Mouse (Mus musculus) forebrain, postnatal 0 days (tissue): ENCODE results near the gene Hepacam2. TPM values are rescaled to one million over a fixed set of nuclear protein-coding genes. Genes with fewer than 3 reads are reported as not detected.

Experiments
- ATAC-seq: fragments of 200-750 bp; cut with Nextera tagmentation; 2 replicates; pipeline ENCODE4 v1.8.0; 2017; ENCODE audit warnings: mild to moderate bottlenecking, moderate library complexity
- DNase-seq: peaks from one replicate; pipeline ENCODE4 v3.0.0-alpha.2; 2015
- H3K27ac ChIP-seq: fragments of 300-500 bp; sonication (generic); 2 replicates; pipeline ENCODE4 v1.5.1; 2014; ENCODE audit warnings: low read depth, mild to moderate bottlenecking, antibody characterized with exemption, low read length, moderate library complexity, mixed read lengths
- H3K27me3 ChIP-seq: fragments of 300-500 bp; sonication (generic); 2 replicates; pipeline ENCODE4 v1.6.1; 2014; ENCODE audit warnings: mild to moderate bottlenecking, low read length, mixed read lengths; ENCODE audit not compliant: insufficient read depth
- H3K36me3 ChIP-seq: fragments of 300-500 bp; sonication (generic); 2 replicates; pipeline ENCODE4 v1.6.1; 2014; ENCODE audit warnings: mild to moderate bottlenecking, moderate library complexity; ENCODE audit not compliant: insufficient read depth
- H3K4me1 ChIP-seq: fragments of 300-500 bp; sonication (generic); 2 replicates; pipeline ENCODE4 v1.6.1; 2014; ENCODE audit warnings: antibody characterized with exemption; ENCODE audit not compliant: insufficient read depth
- H3K4me2 ChIP-seq: fragments of 300-500 bp; sonication (generic); 2 replicates; pipeline ENCODE4 v1.6.1; 2014; ENCODE audit warnings: low read depth, mild to moderate bottlenecking, moderate library complexity
- H3K4me3 ChIP-seq: fragments of 300-500 bp; sonication (generic); 2 replicates; pipeline ENCODE4 v1.5.1; 2014; ENCODE audit warnings: low read depth, low read length, mixed read lengths
- H3K9ac ChIP-seq: fragments of 300-500 bp; sonication (generic); 2 replicates; pipeline ENCODE4 v1.6.1; 2014; ENCODE audit warnings: mild to moderate bottlenecking
- H3K9me3 ChIP-seq: fragments of 300-500 bp; sonication (generic); 2 replicates; pipeline ENCODE4 v1.6.1; 2016; ENCODE audit warnings: low read length
- CTCF ChIP-seq: sonication (generic); IDR thresholded peaks from 2 replicates; pipeline ENCODE4 v1.5.1; 2016; ENCODE audit warnings: antibody characterized with exemption, control low read depth, low read depth
- WGBS: fragments of 180-500 bp; shearing (Covaris S2); extraction: QIAGEN DNeasy Blood & Tissue Kit; methylation state at CpG from one replicate; pipeline ENCODE4 v1.1.7; 2014; 5-methylcytosine and 5-hydroxymethylcytosine counted together
- polyA plus RNA-seq: library from polyadenylated mRNA; unstranded; fragments of >200 nt; fragmentation: Nextera tagmentation; extraction: Ambion mirVana; gene quantifications from 2 replicates; pipeline ENCODE4 v1.2.1, GENCODE M21; 2015
- total RNA-seq: library from RNA; depleted of rRNA; stranded (reverse); fragments of >200 nt; gene quantifications from 2 replicates; pipeline ENCODE4 v1.2.3, GENCODE M21; 2014

The Hepacam2 gene
- total and polyA plus RNA-seq, 2 experiments from 2014 or later: 0.19 to 0.79 TPM

DNA sequence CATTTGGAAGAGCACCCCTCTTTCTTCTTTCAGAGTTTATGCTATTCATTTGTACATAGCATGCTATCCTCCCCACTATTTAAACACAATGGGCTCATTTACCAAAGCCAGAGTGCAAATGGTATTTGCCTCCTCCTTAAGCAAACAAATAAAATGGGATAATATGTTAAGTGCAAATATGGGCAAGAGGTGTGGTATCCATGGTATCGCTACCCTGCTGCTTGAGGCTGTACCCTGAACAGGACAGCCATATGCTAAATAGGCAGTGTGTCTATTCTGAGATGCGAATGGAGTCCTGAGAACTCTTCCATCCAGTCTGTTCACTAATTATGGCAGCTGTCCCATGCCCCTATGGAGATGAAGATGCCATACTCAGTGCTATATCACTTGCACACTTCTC is 27.4 kb downstream of the Hepacam2 start:
- ATAC-seq (no peak), DNase-seq (no peak)
- no peak overlapping the region for H3K4me2 ChIP-seq
- WGBS: 70% methylated on average over 2 of the region's 2 CpGs
- H3K36me3 ChIP-seq: no peaks in the 10 kb centered on the region
- no peak overlapping the region for H3K9ac ChIP-seq
- no peaks in the 10 kb centered on the region for H3K4me1 ChIP-seq
- no peaks in the 10 kb centered on the region for H3K27me3 ChIP-seq
- no peak overlapping the region for H3K4me3 ChIP-seq
- H3K27ac ChIP-seq: no peak overlapping the region
- TF ChIP-seq CTCF: no peak
- H3K9me3 ChIP-seq: no peaks in the 10 kb centered on the region

GRCm38 (mm10) chr6:3468627-3469026 is 29.5 kb downstream of the Hepacam2 start:
- TF ChIP-seq CTCF: no peak
- DNase-seq: no peak
- Histone ChIP-seq H3K9ac (no peak overlapping the region), H3K4me2 (no peak overlapping the region), H3K4me1 (no peaks in the 10 kb centered on the region), H3K4me3 (no peak overlapping the region), H3K27ac (no peak overlapping the region), H3K9me3 (no peaks in the 10 kb centered on the region), H3K36me3 (no peaks in the 10 kb centered on the region), H3K27me3 (no peaks in the 10 kb centered on the region)
- WGBS: 55% methylated on average over 1 of the region's 1 CpGs
- ATAC-seq: no peak

GRCm38 (mm10) chr6:3463594-3463993 is 34.5 kb downstream of the Hepacam2 start:
- Histone ChIP-seq H3K4me2 (no peak overlapping the region), H3K9me3 (no peaks in the 10 kb centered on the region), H3K9ac (no peak overlapping the region), H3K4me1 (no peaks in the 10 kb centered on the region), H3K36me3 (no peaks in the 10 kb centered on the region), H3K27me3 (no peaks in the 10 kb centered on the region), H3K4me3 (no peak overlapping the region), H3K27ac (no peak overlapping the region)
- ATAC-seq: no peak
- 91% methylated on average over 2 of the region's 2 CpGs for WGBS
- no peak for TF ChIP-seq CTCF
- no peak for DNase-seq

GRCm38 (mm10) chr6:3463026-3463425 is 35.1 kb downstream of the Hepacam2 start:
- H3K27me3 ChIP-seq: no peaks in the 10 kb centered on the region
- no peak overlapping the region for H3K27ac ChIP-seq
- TF ChIP-seq CTCF: no peak
- no peaks in the 10 kb centered on the region for H3K4me1 ChIP-seq
- H3K4me3 ChIP-seq: no peak overlapping the region
- no peak for DNase-seq
- H3K9ac ChIP-seq: no peak overlapping the region
- no peak for ATAC-seq
- no peaks in the 10 kb centered on the region for H3K9me3 ChIP-seq
- no peak overlapping the region for H3K4me2 ChIP-seq
- H3K36me3 ChIP-seq: no peaks in the 10 kb centered on the region
- WGBS: 82% methylated on average over 6 of the region's 6 CpGs

- Histone ChIP-seq H3K4me1 (no peaks in the 10 kb centered on the region), H3K27me3 (no peaks in the 10 kb centered on the region), H3K36me3 (no peaks in the 10 kb centered on the region), H3K27ac (no peak overlapping the region), H3K4me3 (no peak overlapping the region), H3K9ac (no peak overlapping the region), H3K4me2 (no peak overlapping the region), H3K9me3 (no peaks in the 10 kb centered on the region)
- no peak for ATAC-seq
- TF ChIP-seq CTCF: no peak
- whole genome bisulfite sequencing: 80% methylated on average over 11 of the region's 11 CpGs
- no peak for DNase-seq
Measured at GRCm38 (mm10) chr6:3455944-3456536, 42.1 kb downstream of the Hepacam2 start.

GRCm38 (mm10) chr6:3454421-3454820 is 43.7 kb downstream of the Hepacam2 start:
- Histone ChIP-seq H3K4me2 (no peak overlapping the region), H3K9ac (no peak overlapping the region), H3K4me3 (no peak overlapping the region), H3K27ac (no peak overlapping the region), H3K9me3 (no peaks in the 10 kb centered on the region), H3K27me3 (no peaks in the 10 kb centered on the region), H3K36me3 (no peaks in the 10 kb centered on the region), H3K4me1 (no peaks in the 10 kb centered on the region)
- TF ChIP-seq CTCF: no peak
- WGBS: 60% methylated on average over 5 of the region's 5 CpGs
- DNase-seq (no peak), ATAC-seq (peak; percentile 58; the same call in 1 of the 2 replicates)

GRCm38 (mm10) chr6:3447404-3447803 is 50.7 kb downstream of the Hepacam2 start:
- Histone ChIP-seq H3K27me3 (no peaks in the 10 kb centered on the region), H3K9ac (no peak overlapping the region), H3K4me2 (no peak overlapping the region), H3K4me1 (no peaks in the 10 kb centered on the region), H3K27ac (no peak overlapping the region), H3K9me3 (no peaks in the 10 kb centered on the region), H3K36me3 (no peaks in the 10 kb centered on the region), H3K4me3 (no peak overlapping the region)
- 6% methylated on average over 5 of the region's 5 CpGs for WGBS
- DNase-seq (peak; percentile 78), ATAC-seq (peak; percentile 88)
- peak; percentile 99 for TF ChIP-seq CTCF
